Mouse (Mus musculus) heart, postnatal 0 days (tissue): Measurements from ENCODE around the gene Slc12a5.

Experiments used
- CTCF ChIP-seq: IDR thresholded peaks from 2 replicates; pipeline ENCODE4 v1.5.1; 2016; ENCODE audit warnings: antibody characterized with exemption, control low read depth, low read depth
- EP300 ChIP-seq: IDR thresholded peaks from 2 replicates; pipeline ENCODE4 v1.6.1; 2016; ENCODE audit warnings: antibody characterized with exemption, low read depth

DNA sequence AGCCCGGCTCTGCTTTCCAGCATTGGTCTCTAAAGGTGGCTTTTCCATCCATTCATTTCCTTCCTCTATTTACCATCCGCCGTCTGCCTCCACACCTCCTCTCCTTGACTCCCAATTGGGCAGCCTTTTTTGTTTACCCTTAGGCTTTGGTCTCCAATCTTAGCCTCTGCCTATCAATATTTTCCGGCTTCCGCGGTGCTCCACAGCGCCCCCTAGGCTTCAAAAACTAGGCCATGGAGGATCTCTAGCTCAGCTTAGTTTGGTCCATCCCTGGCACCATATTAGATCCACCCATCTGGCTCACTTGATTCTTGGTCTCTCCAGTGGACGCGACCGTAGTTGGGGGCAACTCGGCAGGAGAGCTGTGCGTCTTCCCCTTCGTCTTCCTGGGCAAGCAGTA is 10.1 kb upstream of the Slc12a5 start:
- peak; percentile 19; the same call in 1 of the 2 replicates for TF ChIP-seq CTCF
- no peak for TF ChIP-seq EP300
